Mouse (Mus musculus) MEL (cell line): ENCODE data around the gene Esyt1.
"Not testable (repeated sequence)": the region's sequence is repeated elsewhere in the genome, so short reads cannot be mapped to it uniquely, and the experiment has no call there.

Source experiments
- CTCF ChIP-seq, 3 experiments: IDR thresholded peaks in 2 of 3; conservative IDR thresholded peaks in 1 of 3; 2 replicates each; pipeline ENCODE4 v1.5.1; 2011 to 2012; ENCODE audit warnings: low read length in 3 of 3, low read depth in 2 of 3, mild to moderate bottlenecking in 2 of 3, improper control_type of control experiment in 1 of 3, inconsistent platforms in 1 of 3, mixed read lengths in 1 of 3, moderate library complexity in 1 of 3; ENCODE audit not compliant: control insufficient read depth in 1 of 3, insufficient read depth in 1 of 3, poor library complexity in 1 of 3, severe bottlenecking in 1 of 3
- ETS1 ChIP-seq: IDR thresholded peaks from 2 replicates; pipeline ENCODE4 v1.6.1; 2012; ENCODE audit warnings: low read depth, mild to moderate bottlenecking, inconsistent platforms, low read length, improper control_type of control experiment, moderate library complexity
- GATA1 ChIP-seq: IDR thresholded peaks from 2 replicates; pipeline ENCODE4 v1.6.1; 2011; ENCODE audit warnings: low read depth, low read length, improper control_type of control experiment
- MEF2A ChIP-seq: IDR thresholded peaks from 2 replicates; pipeline ENCODE4 v1.6.1; 2014; ENCODE audit warnings: low read depth, mild to moderate bottlenecking, inconsistent platforms, low read length, improper control_type of control experiment; ENCODE audit not compliant: poor library complexity, insufficient replicate concordance, severe bottlenecking; ENCODE audit errors: extremely low read depth
- NELFE ChIP-seq: IDR thresholded peaks from 2 replicates; pipeline ENCODE4 v1.6.1; 2011; ENCODE audit warnings: low read depth, low read length, improper control_type of control experiment
- NRF1 ChIP-seq: IDR thresholded peaks from 2 replicates; pipeline ENCODE4 v1.6.1; 2014; ENCODE audit warnings: low read depth, mild to moderate bottlenecking, inconsistent platforms, low read length, improper control_type of control experiment, moderate library complexity; ENCODE audit not compliant: poor library complexity, insufficient read depth, severe bottlenecking
- POLR2A ChIP-seq, 2 experiments: IDR thresholded peaks; 2 replicates each; pipeline ENCODE4 v1.6.1; 2011 to 2012; ENCODE audit warnings: low read length in 2 of 2, mild to moderate bottlenecking in 2 of 2, control low read depth in 1 of 2, improper control_type of control experiment in 1 of 2, low read depth in 1 of 2, moderate library complexity in 1 of 2; ENCODE audit not compliant: control insufficient read depth in 1 of 2, insufficient read depth in 1 of 2, poor library complexity in 1 of 2
- POLR2AphosphoS2 ChIP-seq: IDR thresholded peaks from 2 replicates; pipeline ENCODE4 v1.6.1; 2011; ENCODE audit warnings: low read length, improper control_type of control experiment
- RAD21 ChIP-seq: IDR thresholded peaks from 2 replicates; pipeline ENCODE4 v1.6.1; 2011; ENCODE audit warnings: mild to moderate bottlenecking, low read depth, low read length, improper control_type of control experiment

DNA sequence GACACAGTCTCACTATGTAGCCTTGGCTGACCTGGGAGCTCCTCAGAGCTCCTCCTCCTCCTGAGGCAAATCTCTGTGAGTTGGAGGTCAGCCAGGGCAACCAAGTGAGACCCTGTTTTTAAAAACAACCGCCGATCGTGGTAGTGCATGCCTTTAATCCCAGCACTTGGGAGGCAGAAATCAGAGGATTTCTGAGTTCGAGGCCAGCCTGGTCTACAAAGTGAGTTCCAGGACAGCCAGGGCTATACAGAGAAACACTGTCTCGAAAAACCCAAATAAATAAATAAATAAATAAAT is 20.4 kb downstream of the Esyt1 start:
- not testable (repeated sequence) for TF ChIP-seq NRF1; CTCF (IDR thresholded peaks at IDR 0.05 in 2 of 3, conservative IDR thresholded peaks at IDR 0.05 in 1 of 3; ENCODE audit: control insufficient read depth in 1 of 3, insufficient read depth in 1 of 3, low read depth in 2 of 3, low read length in 3 of 3, poor library complexity in 1 of 3, severe bottlenecking in 1 of 3); ETS1; NELFE; MEF2A; POLR2A (IDR thresholded peaks at IDR 0.05; ENCODE audit: control insufficient read depth in 1 of 2, insufficient read depth in 1 of 2, low read depth in 1 of 2, low read length in 2 of 2, poor library complexity in 1 of 2); POLR2AphosphoS2; GATA1; RAD21
